Mouse (Mus musculus) erythroblast, embryonic 14.5 days (primary cell): ENCODE data around the gene Gtsf2. TPM values are rescaled to one million over a fixed set of nuclear protein-coding genes. Genes with fewer than 3 reads are reported as not detected.

Experiments used
- H3K27me3 ChIP-seq: 2 replicates; pipeline ENCODE4 v1.6.1; 2012; ENCODE audit warnings: inconsistent platforms; ENCODE audit not compliant: control insufficient read depth
- H3K36me3 ChIP-seq: 2 replicates; pipeline ENCODE4 v1.6.1; 2012; ENCODE audit warnings: mild to moderate bottlenecking, inconsistent platforms; ENCODE audit not compliant: control insufficient read depth
- H3K4me1 ChIP-seq: 2 replicates; pipeline ENCODE4 v1.6.1; 2012; ENCODE audit warnings: inconsistent platforms; ENCODE audit not compliant: control insufficient read depth
- H3K4me3 ChIP-seq: replicated peaks from 2 replicates; pipeline ENCODE3; 2012; ENCODE audit warnings: moderate library complexity, mild to moderate bottlenecking, inconsistent platforms
- H3K9me3 ChIP-seq: 2 replicates; pipeline ENCODE4 v1.6.1; 2012; ENCODE audit warnings: low read length, inconsistent platforms, mixed read lengths; ENCODE audit not compliant: control insufficient read depth
- GATA1 ChIP-seq: IDR thresholded peaks from 2 replicates; pipeline ENCODE4 v1.6.1; 2012; ENCODE audit warnings: low read length, inconsistent platforms, mixed read lengths
- TAL1 ChIP-seq: IDR thresholded peaks from 3 replicates; pipeline ENCODE4 v1.6.1; 2012; ENCODE audit warnings: low read length, inconsistent platforms, mixed read lengths
- polyA plus RNA-seq: library from polyadenylated mRNA; stranded (reverse); fragments of >175 nt; gene quantifications from 2 replicates; pipeline ENCODE4 v1.2.3, GENCODE M21; 2012

Gene Gtsf2
- not detected in 2 replicates for polyA plus RNA-seq

GRCm38 (mm10) chr15:103448369-103448768, at the start of gene Gtsf2:
Gene Gtsf2, minus strand, starts transcription at chr15:103448469.
- H3K4me3 ChIP-seq: no peak within 1 kb of the TSS
- no peaks in the 10 kb centered on the region for H3K36me3 ChIP-seq
- H3K27me3 ChIP-seq: no peaks in the 10 kb centered on the region
- no peaks in the 10 kb centered on the region for H3K4me1 ChIP-seq
- no peak for TF ChIP-seq GATA1
- TF ChIP-seq TAL1: no peak
- no peaks in the 10 kb centered on the region for H3K9me3 ChIP-seq

GRCm38 (mm10) chr15:103496204-103497140, 48.2 kb upstream of the Gtsf2 start:
- H3K36me3 ChIP-seq: no peaks in the 10 kb centered on the region
- no peak overlapping the region for H3K4me3 ChIP-seq
- H3K27me3 ChIP-seq: peaks cover 4% of the 10 kb centered on the region
- H3K9me3 ChIP-seq: no peaks in the 10 kb centered on the region
- no peaks in the 10 kb centered on the region for H3K4me1 ChIP-seq
- no peak for TF ChIP-seq TAL1
- TF ChIP-seq GATA1: no peak

DNA sequence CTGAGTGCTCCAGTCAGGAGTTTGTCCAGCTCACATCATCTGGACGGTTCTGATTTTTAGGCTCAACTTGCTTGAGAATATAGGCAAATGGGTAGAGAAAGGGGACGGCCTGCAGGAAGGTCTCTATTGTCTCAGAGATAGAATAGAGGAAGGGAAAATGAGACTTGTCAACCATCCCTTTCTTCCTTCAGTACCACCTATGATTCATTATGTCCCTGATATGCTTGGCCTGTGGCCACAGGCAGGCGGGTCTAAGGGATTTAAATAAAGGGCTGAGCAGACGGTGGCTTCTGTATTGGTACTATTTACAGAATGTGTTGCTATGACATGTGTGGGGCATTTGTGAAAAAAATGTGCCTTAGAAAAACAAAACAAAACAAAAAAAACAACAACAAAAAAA, 40.1 kb upstream of the Gtsf2 start:
- no peak for TF ChIP-seq TAL1
- H3K9me3 ChIP-seq: no peaks in the 10 kb centered on the region
- H3K4me3 ChIP-seq: no peak overlapping the region
- no peaks in the 10 kb centered on the region for H3K36me3 ChIP-seq
- no peaks in the 10 kb centered on the region for H3K4me1 ChIP-seq
- H3K27me3 ChIP-seq: no peaks in the 10 kb centered on the region

DNA sequence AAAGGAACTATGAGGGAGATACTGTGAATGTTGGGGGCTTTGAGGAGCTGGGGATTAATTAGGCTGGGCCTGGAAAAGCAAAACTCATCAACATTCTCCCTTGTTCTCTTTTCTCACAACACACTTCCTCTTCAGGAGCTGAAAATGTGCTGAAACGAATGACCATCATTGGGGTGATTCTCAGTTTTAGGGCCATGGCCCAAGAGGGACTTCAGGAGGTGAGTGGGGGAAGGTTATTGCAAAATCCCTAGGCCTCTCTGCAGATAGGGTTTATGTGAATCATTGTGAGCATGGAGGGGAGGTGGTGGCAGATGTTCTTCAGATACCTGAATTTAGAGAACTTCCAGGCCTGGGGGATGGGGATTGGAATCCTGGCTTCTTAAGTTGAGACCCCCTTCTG, 38.4 kb upstream of the Gtsf2 start:
- Histone ChIP-seq H3K9me3 (no peaks in the 10 kb centered on the region), H3K27me3 (no peaks in the 10 kb centered on the region), H3K4me3 (no peak overlapping the region), H3K36me3 (no peaks in the 10 kb centered on the region), H3K4me1 (no peaks in the 10 kb centered on the region)
- TF ChIP-seq GATA1 (no peak), TAL1 (no peak)

- H3K4me1 ChIP-seq: no peaks in the 10 kb centered on the region
- no peak overlapping the region for H3K4me3 ChIP-seq
- H3K27me3 ChIP-seq: no peaks in the 10 kb centered on the region
- TF ChIP-seq GATA1: no peak
- H3K36me3 ChIP-seq: no peaks in the 10 kb centered on the region
- no peaks in the 10 kb centered on the region for H3K9me3 ChIP-seq
These were observed 36.8 kb upstream of the Gtsf2 start for GRCm38 (mm10) chr15:103485106-103485505.

DNA sequence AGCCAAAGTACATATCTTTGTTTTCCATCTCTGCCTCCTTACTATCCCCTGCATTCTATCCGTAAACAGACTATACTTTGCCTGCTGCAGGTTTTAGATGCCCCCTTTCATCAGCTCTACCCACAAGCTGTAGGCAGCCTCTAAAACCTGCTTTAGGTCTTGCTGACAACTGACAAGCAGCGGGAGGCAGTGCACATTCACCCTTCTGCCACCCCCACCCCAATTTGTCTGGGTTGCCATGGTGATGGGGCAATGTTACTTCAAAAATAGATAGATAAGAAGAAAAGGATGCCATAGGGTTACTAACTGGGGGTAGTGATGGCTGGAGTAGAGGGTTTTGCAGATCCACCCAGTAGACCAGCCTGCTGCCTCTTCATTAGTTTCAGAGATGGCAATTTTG, 36.2 kb upstream of the Gtsf2 start:
- Histone ChIP-seq H3K36me3 (no peaks in the 10 kb centered on the region), H3K4me3 (no peak overlapping the region), H3K4me1 (no peaks in the 10 kb centered on the region), H3K27me3 (no peaks in the 10 kb centered on the region), H3K9me3 (no peaks in the 10 kb centered on the region)
- TF ChIP-seq TAL1 (no peak), GATA1 (no peak)

GRCm38 (mm10) chr15:103482488-103482887, 34.2 kb upstream of the Gtsf2 start:
- Histone ChIP-seq H3K36me3 (no peaks in the 10 kb centered on the region), H3K4me1 (no peaks in the 10 kb centered on the region), H3K9me3 (no peaks in the 10 kb centered on the region), H3K27me3 (no peaks in the 10 kb centered on the region), H3K4me3 (no peak overlapping the region)
- TF ChIP-seq GATA1 (no peak), TAL1 (no peak)

- TF ChIP-seq GATA1 (no peak), TAL1 (no peak)
- H3K36me3 ChIP-seq: no peaks in the 10 kb centered on the region
- H3K9me3 ChIP-seq: no peaks in the 10 kb centered on the region
These were observed 31.9 kb upstream of the Gtsf2 start for GRCm38 (mm10) chr15:103480129-103480528.

GRCm38 (mm10) chr15:103479080-103479606, 30.9 kb upstream of the Gtsf2 start:
- Histone ChIP-seq H3K4me3 (no peak overlapping the region), H3K36me3 (no peaks in the 10 kb centered on the region), H3K27me3 (no peaks in the 10 kb centered on the region), H3K9me3 (no peaks in the 10 kb centered on the region), H3K4me1 (no peaks in the 10 kb centered on the region)
- TF ChIP-seq GATA1: no peak
- no peak for TF ChIP-seq TAL1

More at GRCm38 (mm10) chr15:103480129-103480528, 31.9 kb upstream of the Gtsf2 start:
- Histone ChIP-seq H3K27me3 (no peaks in the 10 kb centered on the region), H3K4me1 (no peaks in the 10 kb centered on the region), H3K4me3 (no peak overlapping the region)

GRCm38 (mm10) chr15:103473769-103474168, 25.5 kb upstream of the Gtsf2 start:
- no peaks in the 10 kb centered on the region for H3K27me3 ChIP-seq
- no peaks in the 10 kb centered on the region for H3K9me3 ChIP-seq
- no peak for TF ChIP-seq TAL1
- TF ChIP-seq GATA1: no peak
- no peaks in the 10 kb centered on the region for H3K36me3 ChIP-seq
- H3K4me3 ChIP-seq: no peak overlapping the region
- no peaks in the 10 kb centered on the region for H3K4me1 ChIP-seq
